Mouse (Mus musculus) gastrocnemius, postnatal 25 days (tissue): Measurements from ENCODE around the gene Smim14. TPM values are rescaled to one million over a fixed set of nuclear protein-coding genes. Genes with fewer than 3 reads are reported as not detected.

Source experiments
- DNase-seq: peaks from one replicate; pipeline ENCODE4 v3.0.0; 2022
- total RNA-seq, 2 experiments: library from RNA; stranded (reverse); gene quantifications; 1 replicate in 1 of 2; 2 replicates in 1 of 2; pipeline ENCODE4 v1.2.3; 2021

Smim14 gene
- total RNA-seq, 2 experiments from 2014 or later: 33.5 to 34.6 TPM

DNA sequence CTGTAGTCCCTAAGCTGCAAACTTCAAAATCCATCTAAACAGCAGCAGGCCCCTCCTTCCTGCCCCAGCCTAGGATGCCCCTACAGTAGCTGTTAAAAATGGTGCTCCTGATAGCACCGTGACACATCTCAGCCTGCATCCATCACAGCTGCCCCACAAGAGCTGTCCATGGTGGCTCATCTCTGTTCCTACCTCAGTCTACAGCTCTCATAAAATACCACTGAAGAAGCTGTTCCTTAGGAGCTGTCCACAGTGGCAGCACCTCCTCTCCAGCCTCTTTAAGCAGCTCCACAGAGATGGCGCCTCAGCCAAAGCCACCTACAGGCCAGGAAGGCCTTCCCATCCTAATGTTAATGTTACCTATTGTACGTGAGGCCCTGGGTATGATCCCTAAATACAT is 70.1 kb downstream of the Smim14 start:
- DNase-seq: no peak

DNA sequence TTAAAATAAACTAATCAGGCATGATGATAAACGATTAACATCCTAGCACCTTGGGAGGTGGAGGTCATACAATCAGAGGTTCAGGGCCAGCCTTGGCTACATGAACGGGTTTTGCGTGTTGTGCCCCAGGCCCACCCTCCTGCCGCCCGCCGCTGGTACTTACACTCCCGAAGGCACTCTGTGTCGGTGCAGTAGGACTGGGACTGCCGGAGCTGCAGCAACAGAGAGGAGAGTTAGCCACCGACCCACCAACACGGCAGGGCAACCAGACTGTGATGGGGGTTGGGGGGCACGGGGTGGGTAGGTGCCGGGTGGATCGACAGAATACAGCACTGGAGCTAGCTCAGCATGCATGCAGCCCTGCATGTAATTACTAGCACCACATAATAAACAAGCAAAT is 76.6 kb downstream of the Smim14 start:
- no peak for DNase-seq

DNA sequence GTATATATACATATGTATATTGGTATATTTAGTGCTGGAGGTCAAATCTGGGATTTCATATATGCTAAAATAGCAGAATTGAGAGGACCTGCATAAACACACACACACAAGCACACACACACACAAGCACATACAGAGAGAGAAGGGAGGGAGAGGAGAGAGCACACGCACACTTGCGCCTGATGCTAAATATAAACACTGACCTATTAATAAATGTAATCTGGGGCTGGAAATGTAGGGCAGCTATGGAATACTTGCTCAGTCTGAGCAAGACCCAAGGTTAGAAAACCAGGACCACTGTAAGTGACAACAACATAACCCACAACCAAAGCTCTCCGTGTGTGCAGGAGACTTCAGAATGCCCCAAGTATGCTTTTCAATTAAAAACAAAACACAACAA is 77.5 kb downstream of the Smim14 start:
- no peak for DNase-seq

DNA sequence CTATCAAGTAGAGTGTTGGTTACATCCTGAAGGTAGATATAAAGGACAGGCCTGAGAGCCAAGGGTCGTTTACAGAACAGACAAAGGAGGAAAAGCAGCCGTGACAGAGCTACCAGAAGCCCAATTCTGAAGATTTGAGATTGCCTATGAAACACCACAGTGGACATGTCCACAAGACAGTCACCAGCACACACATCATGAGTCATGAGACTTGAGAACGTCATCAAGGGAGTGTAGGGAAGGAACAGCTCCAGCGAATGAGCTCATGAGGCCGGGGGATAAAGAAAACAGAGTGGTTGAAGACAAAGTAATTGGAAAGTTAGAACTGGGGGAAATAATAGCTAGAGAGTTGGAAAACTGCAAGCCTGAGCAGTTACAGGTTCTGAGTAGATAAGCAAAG is 79.1 kb downstream of the Smim14 start:
- DNase-seq: no peak

DNA sequence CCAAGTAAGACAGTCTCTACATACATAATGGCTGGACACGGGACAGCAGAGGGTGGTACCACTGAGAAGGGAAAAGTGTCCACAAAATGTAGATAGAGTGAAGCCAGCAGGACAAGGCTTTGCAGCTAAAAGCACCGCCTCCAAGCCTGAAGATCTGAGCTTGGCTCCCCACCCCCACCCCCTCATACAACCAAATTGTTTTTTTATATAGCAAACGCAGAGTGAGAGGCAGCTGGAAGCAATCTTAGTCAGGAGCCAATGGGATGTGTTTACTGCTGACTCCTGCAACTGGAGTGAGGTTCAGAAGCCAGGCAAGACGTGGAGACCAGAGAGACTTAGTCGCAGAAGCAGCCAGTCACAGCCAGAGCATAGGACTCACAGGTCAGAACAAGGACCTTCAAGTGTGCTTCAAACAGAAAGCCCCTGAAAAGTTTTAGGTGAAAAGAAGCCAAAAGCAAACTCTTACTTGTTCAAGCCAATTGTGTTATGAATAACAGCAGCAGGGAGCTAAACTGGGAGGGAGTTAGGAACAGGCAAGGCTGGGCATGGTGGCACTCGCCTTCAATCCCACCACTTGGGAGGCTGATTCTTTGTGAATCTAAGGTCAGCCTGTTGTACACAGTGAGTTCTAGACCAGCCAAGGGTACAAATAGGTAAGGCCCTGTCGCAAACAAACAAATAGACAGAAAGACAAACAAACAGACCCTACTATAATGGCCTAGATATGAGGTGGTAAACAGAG is 79.7 kb downstream of the Smim14 start:
- no peak for DNase-seq

DNA sequence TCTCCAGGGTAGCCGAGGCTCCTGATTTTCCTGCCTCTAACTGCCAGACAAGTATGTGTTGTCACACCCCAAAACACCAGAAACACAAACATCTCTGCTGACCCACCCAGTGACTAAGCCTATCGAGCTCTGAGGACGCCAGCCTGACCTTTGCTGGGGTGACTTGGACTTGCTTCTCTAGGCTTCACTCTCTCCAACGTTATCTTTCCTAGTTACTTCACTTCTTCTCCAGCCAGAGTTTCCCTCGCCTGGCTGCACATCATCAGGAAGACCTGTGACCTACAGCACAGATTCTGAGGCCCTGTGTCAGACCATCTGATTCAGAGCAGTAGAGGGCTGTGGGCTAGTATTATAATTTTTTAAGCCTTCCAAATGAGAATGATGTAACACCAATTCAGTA is 82.2 kb downstream of the Smim14 start:
- peak; percentile 68 for DNase-seq

DNA sequence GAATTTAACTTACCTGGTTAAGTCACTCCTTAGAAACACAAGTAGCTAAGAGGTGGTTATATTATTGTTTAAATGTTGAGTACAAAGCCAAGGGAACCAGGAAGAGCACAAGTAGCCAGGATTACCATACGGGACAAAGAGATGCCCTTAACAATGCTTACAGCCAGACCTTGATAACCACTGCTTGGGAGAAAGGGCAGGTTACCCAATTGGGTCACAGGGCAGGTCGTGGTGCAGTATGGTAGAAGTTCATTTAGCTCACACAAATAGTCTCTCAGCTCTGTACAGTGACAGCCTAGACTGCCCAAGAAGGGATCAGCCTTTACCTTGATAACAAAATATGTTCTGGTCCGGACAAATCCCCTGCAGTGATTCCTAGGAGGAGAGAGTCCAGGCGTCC is 88.0 kb downstream of the Smim14 start:
- no peak for DNase-seq

DNA sequence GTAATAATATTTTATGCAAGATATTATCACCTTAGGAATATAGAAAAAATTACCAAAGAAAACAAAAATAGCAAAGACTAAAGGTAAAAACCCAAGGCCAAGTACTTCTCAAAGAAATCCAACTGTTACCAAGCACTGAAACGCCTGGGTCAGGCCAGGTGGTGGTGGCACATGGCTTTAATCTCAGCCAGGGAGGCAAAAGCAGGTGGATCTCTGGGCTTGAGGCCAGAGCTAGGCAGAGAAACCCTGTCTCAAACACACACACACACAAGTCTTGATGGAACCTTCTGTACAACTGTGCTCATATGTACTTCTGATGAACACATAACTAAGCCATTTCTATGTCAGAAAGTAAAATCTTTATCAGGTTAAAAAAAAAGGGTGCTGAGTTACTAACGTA is 89.2 kb downstream of the Smim14 start:
- no peak for DNase-seq

DNA sequence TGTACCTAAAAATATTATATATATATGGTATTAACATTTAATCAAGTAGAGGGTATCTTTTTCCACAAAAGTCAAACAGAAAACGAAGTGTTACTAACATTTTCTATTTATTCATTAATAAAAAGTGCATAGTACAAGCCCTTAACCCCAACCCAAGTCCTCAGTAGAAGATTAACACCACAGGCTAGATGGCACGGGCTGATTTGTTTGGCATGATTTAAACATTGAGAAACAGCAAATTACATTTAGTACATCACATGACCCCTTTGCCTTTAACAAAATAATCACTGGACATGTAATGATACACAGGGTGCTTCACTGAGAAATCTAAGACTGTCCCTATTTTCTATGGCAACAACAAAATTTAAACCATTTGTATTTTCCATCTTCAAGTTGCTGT is 90.2 kb downstream of the Smim14 start:
- no peak for DNase-seq

DNA sequence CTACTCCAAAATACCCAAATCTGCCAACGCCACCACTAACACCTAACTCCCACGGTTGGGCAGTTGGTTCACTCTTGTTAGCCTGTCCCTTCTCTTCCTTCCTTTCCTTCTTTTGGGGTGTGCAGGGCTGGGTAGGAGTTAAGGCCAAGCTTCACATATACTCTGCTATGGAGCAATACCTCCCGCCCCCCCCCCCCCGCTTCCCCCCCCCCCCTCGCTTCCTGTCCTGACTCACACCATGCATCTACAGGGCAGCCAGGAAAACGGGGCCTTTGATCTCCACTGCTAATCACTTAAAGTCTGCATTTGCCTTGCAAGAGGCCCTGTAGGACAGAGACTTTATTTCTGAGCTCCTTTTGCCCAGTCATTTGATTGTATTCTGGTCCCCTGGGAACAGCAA is 92.0 kb downstream of the Smim14 start:
- no peak for DNase-seq

DNA sequence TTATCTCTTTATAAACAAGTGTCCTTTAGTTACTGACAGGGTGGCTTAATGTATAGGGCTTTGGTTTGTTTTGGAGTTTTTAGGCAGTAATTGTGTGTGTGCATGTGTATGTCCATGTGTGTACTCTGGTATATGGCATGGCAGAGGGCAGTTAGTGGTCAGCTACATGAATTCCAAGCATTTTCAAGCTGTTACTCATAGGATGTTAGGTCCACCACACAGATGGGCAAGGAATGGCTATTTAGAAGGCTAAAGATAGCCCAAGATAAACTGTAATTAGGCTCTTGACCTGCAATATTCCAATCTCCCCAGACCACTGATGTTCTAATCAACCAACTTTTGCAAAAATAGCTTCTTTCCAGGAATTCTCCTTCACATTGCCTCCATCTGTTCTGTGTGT is 98.9 kb downstream of the Smim14 start:
- no peak for DNase-seq

DNA sequence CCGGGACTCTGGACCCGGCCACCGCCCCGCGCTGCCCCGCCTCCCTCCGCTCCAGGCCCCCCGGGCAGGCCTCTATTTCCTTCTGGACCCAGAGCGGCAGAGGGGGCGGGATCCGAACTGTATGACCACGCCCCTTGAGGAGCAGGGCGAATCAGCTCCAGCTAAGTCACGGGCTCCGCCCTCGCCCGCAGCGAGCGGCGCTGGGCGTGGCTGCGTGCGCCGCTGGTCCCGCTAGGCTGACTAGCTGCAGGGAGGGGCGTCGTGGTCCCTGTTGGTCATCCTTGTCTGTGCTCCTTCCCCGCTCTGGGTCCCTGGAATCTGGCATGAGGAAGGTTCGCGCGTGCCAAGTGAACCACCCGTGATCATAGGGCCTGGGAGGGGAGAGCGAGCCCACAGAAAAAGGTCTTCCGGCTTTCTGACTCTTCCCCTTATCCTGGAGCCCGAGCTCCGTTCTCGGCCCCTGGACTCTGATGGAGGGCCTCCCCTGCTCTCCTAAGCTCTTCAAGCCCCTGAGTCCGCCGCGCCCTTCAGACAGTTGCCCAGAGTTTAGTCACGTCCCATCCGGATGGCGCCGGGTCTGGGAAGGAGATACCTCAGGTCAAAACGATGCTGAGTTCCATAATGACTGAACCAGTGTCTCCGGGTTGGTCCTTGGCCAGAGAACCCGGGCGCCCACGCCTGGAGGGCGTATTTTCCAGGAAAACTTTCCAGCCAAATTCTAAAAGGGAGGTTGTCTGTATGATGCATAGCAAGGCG is 101.0 kb downstream of the Smim14 start, which contains the start of gene Ugdh:
Gene Ugdh (minus strand): TSS at position 144 of the 756 bp plus-strand sequence.
- peak; percentile 98 for DNase-seq

DNA sequence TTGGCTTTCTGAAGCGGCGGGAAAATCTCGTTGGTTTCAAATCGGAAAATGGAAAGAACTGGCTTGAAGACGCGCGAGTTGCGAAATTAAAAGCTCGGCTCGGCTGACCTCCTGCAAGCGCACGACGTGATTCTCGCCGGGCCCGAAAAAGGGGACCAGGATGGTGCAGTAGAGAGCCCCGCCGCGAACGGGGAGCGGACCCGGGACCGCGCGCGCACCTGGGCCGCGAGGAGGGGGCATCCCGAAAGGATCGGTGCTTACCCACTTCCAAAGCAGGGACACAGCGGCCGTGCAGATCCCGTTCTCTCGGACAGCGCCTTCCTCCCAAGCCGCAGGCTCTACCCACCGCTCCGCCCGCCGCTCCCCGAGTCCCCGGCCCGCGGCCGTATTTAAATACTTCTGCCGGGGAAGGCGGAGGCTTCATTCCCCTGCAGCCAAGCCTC is 101.6 kb downstream of the Smim14 start:
- DNase-seq: no peak

DNA sequence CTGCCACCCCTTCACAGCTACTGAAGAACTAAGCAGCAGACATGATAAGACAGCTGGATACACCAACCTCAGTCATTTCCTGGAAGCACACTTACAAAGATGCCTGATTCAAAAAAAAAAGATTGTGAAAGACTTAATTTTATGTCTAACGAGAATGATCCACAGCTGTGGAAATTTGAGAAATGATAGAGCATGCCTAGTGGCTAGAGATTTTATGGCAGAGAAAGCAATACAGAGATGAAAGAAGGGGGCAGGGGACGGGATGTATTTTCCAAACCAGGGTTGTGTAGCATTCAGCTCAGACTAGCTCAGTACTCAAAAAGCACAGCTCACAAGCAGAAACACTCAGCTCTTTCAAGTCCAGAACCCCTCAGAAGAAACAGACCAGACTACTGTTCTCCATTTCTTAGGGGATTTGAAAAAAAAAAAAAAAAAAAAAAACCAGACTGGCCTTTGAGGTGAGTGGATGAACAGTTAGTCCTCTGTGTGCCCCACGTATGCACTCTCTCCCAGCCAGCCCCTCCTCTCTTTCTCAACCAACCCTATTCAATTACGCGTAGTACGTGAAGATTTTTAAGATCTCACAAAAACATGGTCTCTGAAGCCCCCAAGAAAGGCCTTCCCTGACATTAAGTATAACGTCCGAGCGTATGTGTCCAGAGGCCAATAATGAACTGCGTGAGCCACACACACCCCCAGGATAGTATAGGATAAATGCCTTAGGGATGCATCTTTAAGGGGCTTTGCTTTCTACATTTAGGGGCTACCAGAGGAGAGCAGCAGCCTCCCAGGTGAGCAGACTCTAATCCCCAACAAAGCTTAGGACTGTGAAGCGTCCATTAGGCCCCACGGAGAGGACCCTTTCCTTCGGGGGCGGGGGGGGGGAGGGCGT is 102.3 kb downstream of the Smim14 start:
- no peak for DNase-seq

DNA sequence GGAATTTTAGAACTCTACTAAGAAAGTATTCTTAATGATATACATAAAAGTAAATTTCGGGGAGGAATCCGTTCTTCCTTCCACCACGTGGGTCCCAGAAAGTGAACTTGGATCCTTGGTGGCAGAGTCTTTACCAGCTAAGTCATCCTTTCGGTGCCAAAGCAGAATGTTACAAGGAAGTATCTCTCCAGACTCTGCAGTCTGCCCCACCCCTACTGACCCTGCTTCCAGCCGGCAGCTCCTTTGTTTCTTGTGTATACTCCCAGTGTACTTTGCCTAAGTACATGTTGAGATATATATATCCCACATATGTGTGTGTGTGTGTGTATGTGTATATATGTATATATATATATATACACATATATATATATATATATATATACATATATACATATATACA is 107.5 kb downstream of the Smim14 start:
- DNase-seq: no peak

DNA sequence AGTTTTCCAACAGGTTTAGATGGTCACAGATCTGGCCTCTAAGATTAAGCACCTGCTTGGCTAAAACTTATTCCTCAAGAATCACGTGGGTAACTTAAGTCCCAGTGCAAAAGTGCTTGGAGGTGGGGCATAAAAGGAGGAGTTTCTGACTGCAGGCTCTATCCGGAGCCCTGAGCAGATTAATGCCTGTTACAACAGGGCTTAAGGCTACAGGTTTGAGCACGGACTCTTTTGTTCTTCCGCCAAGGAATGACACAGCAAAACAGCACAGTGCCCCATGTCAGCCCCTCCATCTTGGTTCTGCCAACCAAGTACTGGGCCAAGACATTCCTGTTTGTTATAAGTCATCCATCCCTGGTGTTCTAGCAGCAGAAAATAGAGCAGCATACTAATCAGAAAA is 108.7 kb downstream of the Smim14 start:
- no peak for DNase-seq

DNA sequence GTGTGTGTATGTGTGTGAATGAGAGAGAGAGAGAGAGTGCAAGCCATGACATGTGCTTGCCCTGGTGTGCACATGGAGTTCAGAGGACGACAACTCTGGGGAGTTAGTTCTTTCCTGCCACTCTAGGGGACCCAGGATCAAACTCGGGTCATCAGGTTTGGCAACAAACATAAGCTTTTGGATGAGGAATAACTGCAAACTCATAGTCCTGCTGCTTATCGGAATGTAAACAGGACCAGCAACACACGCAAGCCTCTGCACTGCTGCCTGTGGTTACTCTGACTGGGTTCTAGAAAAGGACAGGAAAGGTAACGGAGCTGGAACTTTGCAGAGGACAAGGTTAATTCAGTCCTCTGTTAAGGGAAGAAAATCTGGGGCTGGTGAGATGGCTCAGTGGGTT is 111.7 kb downstream of the Smim14 start:
- DNase-seq: no peak

DNA sequence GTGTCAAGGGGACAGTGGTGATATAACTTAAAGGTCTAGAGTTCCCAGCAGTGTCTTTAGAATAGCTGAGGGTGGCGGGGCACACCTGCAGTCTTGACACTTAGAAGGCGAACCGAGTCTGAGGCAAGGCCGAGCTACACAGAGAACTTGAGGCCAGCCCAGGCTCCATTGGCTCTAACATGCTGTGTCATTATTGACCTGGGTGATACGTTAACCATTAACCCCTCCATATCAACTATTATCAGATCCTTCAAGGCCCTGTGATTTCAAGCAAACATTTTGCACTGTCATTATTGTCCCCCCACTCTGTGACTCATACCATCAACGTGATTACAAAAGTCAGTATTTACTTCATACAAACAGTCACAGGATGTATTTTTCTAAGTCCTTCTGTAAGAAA is 112.8 kb downstream of the Smim14 start:
- no peak for DNase-seq

DNA sequence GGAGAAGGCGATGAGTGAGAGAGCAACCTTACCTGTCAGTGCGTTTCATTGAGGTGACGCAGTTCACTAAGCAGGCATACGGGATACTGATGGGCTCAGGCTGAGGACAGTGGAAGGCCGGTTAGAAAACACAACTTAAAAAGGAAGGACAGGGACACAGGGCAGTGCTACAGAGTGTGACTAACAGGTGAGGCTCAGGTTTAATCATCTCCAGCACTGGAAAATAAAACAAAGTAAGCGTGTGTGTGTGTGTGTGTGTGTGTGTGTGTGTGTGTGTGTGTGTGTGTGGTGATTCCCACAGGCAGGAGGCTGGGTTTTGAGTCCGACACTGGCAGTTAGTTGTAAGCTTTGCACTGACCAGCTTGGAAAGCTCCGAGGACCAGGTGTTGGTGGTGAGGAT is 114.2 kb downstream of the Smim14 start:
- no peak for DNase-seq

DNA sequence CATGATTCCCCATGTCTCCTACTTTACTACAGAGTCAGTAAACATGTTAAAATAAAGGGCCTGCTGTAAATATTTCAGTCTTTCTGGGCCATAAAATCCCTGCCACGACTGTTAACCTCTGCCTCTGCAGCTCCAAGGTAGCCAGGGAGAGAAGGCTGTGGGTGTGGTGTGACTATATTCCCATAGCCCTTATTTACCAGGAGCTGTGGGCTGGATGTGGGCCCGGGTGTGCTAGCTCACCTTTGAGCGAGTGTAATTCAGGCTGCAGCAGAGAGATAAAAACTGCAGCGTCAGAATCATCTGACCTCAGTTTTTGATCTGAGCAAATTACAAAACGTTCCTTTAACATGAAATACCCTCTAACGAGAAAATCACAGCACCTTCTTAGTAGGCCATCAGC is 116.2 kb downstream of the Smim14 start:
- no peak for DNase-seq

DNA sequence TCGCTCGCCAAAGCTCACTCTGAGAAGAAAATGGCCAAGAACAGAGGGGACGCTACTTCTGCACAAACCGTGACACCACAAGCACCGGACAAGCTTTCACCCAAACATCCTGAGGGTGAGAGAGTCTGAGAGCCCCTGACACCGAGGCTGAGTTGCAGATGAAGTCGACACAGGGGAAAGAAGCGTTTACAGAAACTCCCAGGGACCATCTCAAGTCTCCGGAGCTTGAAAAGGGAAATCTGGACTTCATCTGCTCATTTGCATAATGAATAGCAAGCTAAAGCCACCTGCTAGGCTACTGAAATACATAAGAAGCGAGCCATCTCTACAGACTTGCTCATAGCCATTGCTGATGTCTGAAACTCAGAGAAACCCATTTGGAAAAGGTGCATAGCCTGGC is 117.8 kb downstream of the Smim14 start:
- no peak for DNase-seq

DNA sequence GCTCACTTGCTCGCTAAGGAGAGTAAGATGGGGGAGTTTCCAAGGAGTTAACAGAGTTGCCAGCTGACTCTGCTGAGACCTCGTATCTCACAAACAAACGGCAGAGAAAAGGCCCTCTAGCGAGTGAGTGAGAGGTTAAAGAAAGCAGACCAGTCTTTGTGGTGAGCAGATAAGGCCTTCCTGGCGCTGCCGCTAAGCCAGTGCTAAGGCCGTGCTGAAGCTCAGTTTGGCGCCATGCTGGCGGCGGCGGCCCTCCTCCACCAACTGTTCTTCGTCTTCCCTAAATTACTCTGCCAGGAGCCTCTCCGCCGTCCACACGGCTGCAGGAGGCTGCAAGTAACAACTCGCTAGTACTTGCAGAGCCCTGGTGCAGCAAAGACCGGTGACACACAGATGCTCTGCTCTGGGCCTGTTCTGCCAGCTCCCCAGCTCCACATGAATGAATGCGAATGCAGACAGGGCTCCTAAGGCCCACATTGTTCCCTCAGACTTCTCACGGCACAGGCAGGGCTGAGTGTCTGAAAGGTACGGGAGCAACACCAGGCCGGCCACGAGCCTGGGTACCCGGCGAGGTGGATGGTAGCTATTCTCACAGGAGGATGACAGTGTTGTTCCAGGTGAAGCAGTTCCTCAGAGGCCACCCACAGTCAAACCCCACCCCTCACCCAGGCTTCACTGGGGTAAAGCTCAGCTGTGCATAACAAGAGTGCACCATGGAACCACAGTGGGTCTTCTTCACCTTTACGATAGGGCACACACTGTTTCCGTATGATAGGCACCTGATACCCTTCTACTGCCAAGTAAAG is 121.1 kb downstream of the Smim14 start:
- DNase-seq: no peak
